Mouse (Mus musculus) natural killer cell, adult 2 months (primary cell): Measurements from ENCODE around the gene Ccdc141.

Experiments
- DNase-seq, 2 experiments: peaks; one replicate each; pipeline ENCODE4 v3.0.0; 2022; ENCODE audit warnings: low spot score in 2 of 2

Ccdc141 gene

GRCm38 (mm10) chr2:76980146-76980545, 190.3 kb downstream of the Ccdc141 start:
- DNase-seq, result no peak

DNA sequence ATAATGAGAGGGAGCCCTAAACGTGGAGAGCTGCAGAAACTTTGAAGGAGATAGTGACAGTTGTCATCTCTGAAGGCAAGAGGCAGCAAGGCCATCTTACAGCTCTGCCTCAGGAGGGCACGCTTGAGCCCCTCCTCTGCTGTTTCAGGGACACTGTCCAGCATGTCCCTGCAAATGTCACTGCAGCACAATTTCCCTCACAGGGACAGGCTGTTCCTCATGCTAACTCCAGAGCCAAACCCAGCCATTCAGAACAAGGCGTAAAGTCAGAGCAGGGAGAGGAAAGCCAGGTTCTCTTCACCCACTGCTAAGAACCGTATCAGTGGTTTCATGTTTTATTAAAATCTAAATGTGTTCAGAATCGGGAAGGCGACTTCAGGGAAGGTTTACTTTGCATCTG, 192.8 kb downstream of the Ccdc141 start:
- no peak for DNase-seq

- no peak for DNase-seq
Measured at GRCm38 (mm10) chr2:76972051-76972450, 198.4 kb downstream of the Ccdc141 start.

DNA sequence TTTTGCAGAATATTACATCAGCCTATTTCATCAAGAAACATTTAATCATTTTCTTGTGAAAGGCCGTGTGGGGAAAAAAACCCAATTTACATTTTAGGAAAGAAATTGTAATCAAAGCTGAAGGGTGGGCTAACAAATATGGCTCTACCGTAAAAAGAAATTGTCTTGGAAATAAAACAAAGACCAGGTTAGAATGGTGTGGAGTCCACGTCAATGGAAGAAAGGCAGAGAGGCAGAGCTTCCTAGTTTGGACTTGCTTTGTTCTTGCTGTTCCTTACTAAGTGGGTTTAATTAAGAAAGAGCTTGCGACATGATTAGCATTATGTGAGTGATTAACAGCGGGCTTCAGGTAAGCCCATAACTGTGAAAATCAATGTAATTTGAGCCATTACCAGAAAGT, 199.4 kb downstream of the Ccdc141 start:
- no peak for DNase-seq

- DNase-seq, result no peak
Measured at GRCm38 (mm10) chr2:76970669-76971068, 199.8 kb downstream of the Ccdc141 start.

DNA sequence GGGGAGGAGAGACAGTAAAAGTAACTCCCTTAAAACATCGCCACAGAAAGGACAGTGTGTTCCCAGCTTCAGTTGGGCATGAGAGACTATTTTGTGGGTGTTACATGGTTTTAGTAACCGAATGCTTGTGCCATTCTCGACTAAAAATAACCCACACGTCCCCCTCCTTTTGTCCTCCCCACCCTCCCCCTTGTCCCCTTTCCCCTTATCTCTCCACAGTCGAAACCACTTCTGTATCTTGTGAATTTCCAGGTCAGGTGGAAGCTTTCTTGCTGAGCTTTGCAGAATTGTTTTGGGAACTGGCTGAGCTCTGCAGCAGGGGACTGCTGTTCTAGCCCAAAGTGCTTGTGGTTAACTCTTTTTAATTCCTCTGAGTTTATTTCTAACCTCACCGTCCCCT, 200.2 kb downstream of the Ccdc141 start:
- DNase-seq, result no peak

GRCm38 (mm10) chr2:76969637-76970036, 200.8 kb downstream of the Ccdc141 start:
- no peak for DNase-seq

DNA sequence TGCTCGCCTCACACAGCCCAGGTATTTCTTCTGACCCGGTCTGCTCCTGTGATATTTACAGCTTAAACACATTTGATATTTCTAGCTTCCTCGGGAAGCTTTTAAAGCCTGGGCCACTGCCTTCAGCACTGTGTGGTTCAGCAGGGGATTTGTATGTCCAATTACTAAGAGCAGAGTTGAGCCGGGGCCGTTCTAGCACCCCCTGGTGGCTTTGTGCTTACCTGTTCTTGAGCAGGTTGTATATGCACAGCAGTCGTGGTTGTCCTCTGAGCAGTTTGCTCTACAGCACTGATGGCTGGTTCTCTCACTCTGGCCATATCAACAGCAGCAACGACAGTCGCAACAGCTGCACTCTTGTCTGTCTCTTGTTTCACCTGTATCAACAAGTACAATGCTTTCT, 201.5 kb downstream of the Ccdc141 start:
- DNase-seq, result no peak

GRCm38 (mm10) chr2:76966582-76966981, 203.9 kb downstream of the Ccdc141 start:
- DNase-seq, result no peak

DNA sequence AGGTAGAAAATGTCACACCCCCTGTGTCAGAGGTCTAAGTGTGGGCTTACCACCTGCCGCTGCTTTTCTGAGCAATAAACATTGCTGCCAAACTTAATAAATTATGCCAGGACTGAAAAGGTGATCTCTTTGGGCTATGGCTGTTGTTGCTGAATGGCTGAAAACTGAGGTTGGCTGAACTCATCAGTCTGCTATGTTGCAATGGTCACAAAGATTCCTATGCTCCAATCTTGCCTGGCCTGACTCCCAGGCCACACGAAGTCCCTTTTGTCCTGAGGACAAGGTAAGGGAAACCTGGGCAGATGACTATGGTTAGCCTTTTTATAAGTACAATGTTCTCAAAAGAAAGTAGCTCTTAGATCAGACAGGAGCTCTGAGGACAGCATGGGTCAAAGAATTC, 204.4 kb downstream of the Ccdc141 start:
- no peak for DNase-seq

GRCm38 (mm10) chr2:76965542-76965941, 204.9 kb downstream of the Ccdc141 start:
- DNase-seq, result no peak

GRCm38 (mm10) chr2:76962045-76962432, 208.4 kb downstream of the Ccdc141 start:
- DNase-seq, result no peak

- DNase-seq, result no peak
Measured at GRCm38 (mm10) chr2:76961420-76962044, 208.9 kb downstream of the Ccdc141 start.
